Mouse (Mus musculus): Measurements from ENCODE around the gene Scarb2.

- TF ChIP-seq POLR2A (IDR thresholded peaks at IDR 0.05; ENCODE audit: low read depth, low read length) (no peak), CTCF (IDR thresholded peaks at IDR 0.05; ENCODE audit: extremely low read depth, insufficient read length, insufficient replicate concordance, low read depth, low read length) (no peak)
Measured at GRCm38 (mm10) chr5:92403562-92404399, 102.9 kb downstream of the Scarb2 start.
